Mouse (Mus musculus) embryonic facial prominence, embryonic 11.5 days (tissue): ENCODE measurements around the gene Dpf3. TPM values are rescaled to one million over a fixed set of nuclear protein-coding genes. Genes with fewer than 3 reads are reported as not detected.

Experiments
- ATAC-seq: fragments of 200-750 bp; cut with Nextera tagmentation; replicated peaks from 2 replicates; pipeline ENCODE4 v1.8.0; 2017; ENCODE audit warnings: low read depth; ENCODE audit not compliant: insufficient number of reproducible peaks, low FRiP score, low TSS enrichment
- DNase-seq: peaks from one replicate; pipeline ENCODE4 v3.0.0-alpha.2; 2015; ENCODE audit warnings: low spot score
- H3K27ac ChIP-seq: fragments of 300-500 bp; sonication (generic); replicated peaks from 2 replicates; pipeline ENCODE4 v1.5.1; 2014; ENCODE audit warnings: mild to moderate bottlenecking, low read depth, low read length, control low read depth
- H3K27me3 ChIP-seq: fragments of 300-500 bp; sonication (generic); 2 replicates; pipeline ENCODE4 v1.6.1; 2014; ENCODE audit warnings: mild to moderate bottlenecking, low read length, moderate library complexity, mixed read lengths; ENCODE audit not compliant: control insufficient read depth, insufficient read depth
- H3K36me3 ChIP-seq: fragments of 300-500 bp; sonication (generic); replicated peaks from 2 replicates; pipeline ENCODE4 v1.6.1; 2014; ENCODE audit warnings: low read depth, mild to moderate bottlenecking, low read length, moderate library complexity, mixed read lengths; ENCODE audit not compliant: control insufficient read depth, insufficient read depth
- H3K4me1 ChIP-seq: fragments of 300-500 bp; sonication (generic); 2 replicates; pipeline ENCODE4 v1.6.1; 2014; ENCODE audit warnings: low read length, mixed read lengths; ENCODE audit not compliant: control insufficient read depth, insufficient read depth
- H3K4me2 ChIP-seq: fragments of 300-500 bp; sonication (generic); 2 replicates; pipeline ENCODE4 v1.6.1; 2014; ENCODE audit warnings: low read depth, mild to moderate bottlenecking, control low read depth, low read length, moderate library complexity
- H3K4me3 ChIP-seq: fragments of 300-500 bp; sonication (generic); 2 replicates; pipeline ENCODE4 v1.5.1; 2014; ENCODE audit warnings: low read depth, low read length, control low read depth
- H3K9ac ChIP-seq: fragments of 300-500 bp; sonication (generic); replicated peaks from 2 replicates; pipeline ENCODE4 v1.6.1; 2014; ENCODE audit warnings: mild to moderate bottlenecking, control low read depth, low read length
- H3K9me3 ChIP-seq: fragments of 300-500 bp; sonication (generic); replicated peaks from 2 replicates; pipeline ENCODE4 v1.6.1; 2016; ENCODE audit warnings: mild to moderate bottlenecking, low read length, inconsistent platforms, mixed read lengths; ENCODE audit not compliant: control insufficient read depth
- WGBS: fragments of 180-500 bp; shearing (Covaris S2); extraction: QIAGEN DNeasy Blood & Tissue Kit; methylation state at CpG from one replicate; pipeline ENCODE4 v1.1.7; 2014; 5-methylcytosine and 5-hydroxymethylcytosine counted together
- polyA plus RNA-seq: library from polyadenylated mRNA; unstranded; fragments of >200 nt; fragmentation: Nextera tagmentation; extraction: Ambion mirVana; gene quantifications from 2 replicates; pipeline ENCODE4 v1.2.1, GENCODE M21; 2014

Gene Dpf3
- polyA plus RNA-seq, 1 experiment from 2014 or later = 2.0 TPM

- no peaks in the 10 kb centered on the region for H3K36me3 ChIP-seq
- no peak overlapping the region for H3K9ac ChIP-seq
- DNase-seq = no peak
- H3K4me2 ChIP-seq = no peak overlapping the region
- no peaks in the 10 kb centered on the region for H3K4me1 ChIP-seq
- WGBS = 69% methylated on average over 12 of the region's 12 CpGs
- no peaks in the 10 kb centered on the region for H3K27me3 ChIP-seq
- H3K27ac ChIP-seq = no peak overlapping the region
- H3K9me3 ChIP-seq = no peaks in the 10 kb centered on the region
- ATAC-seq = no peak
- no peak overlapping the region for H3K4me3 ChIP-seq
These were observed 317.9 kb downstream of the Dpf3 start for GRCm38 (mm10) chr12:83169495-83170209.

- Histone ChIP-seq H3K9me3 (no peaks in the 10 kb centered on the region), H3K4me1 (no peaks in the 10 kb centered on the region), H3K4me3 (no peak overlapping the region), H3K36me3 (no peaks in the 10 kb centered on the region), H3K4me2 (no peak overlapping the region), H3K27ac (no peak overlapping the region), H3K9ac (no peak overlapping the region), H3K27me3 (no peaks in the 10 kb centered on the region)
- ATAC-seq = no peak
- WGBS = 79% methylated on average over 6 of the region's 6 CpGs
- DNase-seq = no peak
These were observed 319.2 kb downstream of the Dpf3 start for GRCm38 (mm10) chr12:83168310-83168709.

GRCm38 (mm10) chr12:83165058-83165457, 322.5 kb downstream of the Dpf3 start:
- Histone ChIP-seq H3K36me3 (no peaks in the 10 kb centered on the region), H3K4me3 (no peak overlapping the region), H3K4me2 (no peak overlapping the region), H3K27ac (no peak overlapping the region), H3K9ac (no peak overlapping the region), H3K4me1 (no peaks in the 10 kb centered on the region), H3K27me3 (no peaks in the 10 kb centered on the region), H3K9me3 (no peaks in the 10 kb centered on the region)
- 96% methylated on average over 1 of the region's 1 CpGs for WGBS
- no peak for DNase-seq
- ATAC-seq = no peak

Other genes starting within 250 kb of the Dpf3 start
- gene Dcaf4, start 32.8 kb upstream of the Dpf3 start, polyA plus RNA-seq = 27.2 and 28.8 TPM in 2 replicates
- gene Zfyve1, start 109.5 kb upstream of the Dpf3 start, polyA plus RNA-seq = 16.7 and 17.0 TPM in 2 replicates
- 254 and 265 TPM in 2 replicates for gene Rbm25, start 143.5 kb upstream of the Dpf3 start, polyA plus RNA-seq
- 69.8 and 70.8 TPM in 2 replicates for gene Psen1, start 200.4 kb upstream of the Dpf3 start, polyA plus RNA-seq